Mouse (Mus musculus) heart, adult 11 months (tissue): ENCODE data around the gene Naip2.
"Not testable (repeated sequence)": the region's sequence is repeated elsewhere in the genome, so short reads cannot be mapped to it uniquely, and the experiment has no call there.

Experiments used
- DNase-seq: peaks from one replicate; pipeline ENCODE4 v3.0.0; 2022

Gene Naip2

GRCm38 (mm10) chr13:100201659-100202333 is at the start of gene Naip2:
TSS of gene Naip2 (minus strand) at chr13:100202092.
- peak; percentile 91 for DNase-seq

- peak; percentile 92 for DNase-seq
These were observed 45.1 kb upstream of the Naip2 start for GRCm38 (mm10) chr13:100246896-100247519.

- not testable (repeated sequence) for DNase-seq
These were observed 44.3 kb upstream of the Naip2 start, which contains the start of gene Naip5 for GRCm38 (mm10) chr13:100246223-100246622. TSS of gene Naip5 (minus strand) at chr13:100246323.

GRCm38 (mm10) chr13:100243702-100244101 is 41.8 kb upstream of the Naip2 start:
- peak; percentile 41 for DNase-seq

- DNase-seq = not testable (repeated sequence)
These were observed 11.8 kb upstream of the Naip2 start for GRCm38 (mm10) chr13:100213683-100214082.

GRCm38 (mm10) chr13:100210540-100210939 is 8.6 kb upstream of the Naip2 start:
- peak; percentile 71 for DNase-seq

- no peak for DNase-seq
These were observed 1.4 kb upstream of the Naip2 start for GRCm38 (mm10) chr13:100203319-100203718.

GRCm38 (mm10) chr13:100200778-100201177 is 1.1 kb downstream of the Naip2 start:
- DNase-seq = no peak

- no peak for DNase-seq
These were observed 6.5 kb downstream of the Naip2 start for GRCm38 (mm10) chr13:100195421-100195820.

GRCm38 (mm10) chr13:100183111-100183510 is 18.8 kb downstream of the Naip2 start:
- DNase-seq = not testable (repeated sequence)

GRCm38 (mm10) chr13:100174360-100174759 is 27.5 kb downstream of the Naip2 start:
- not testable (repeated sequence) for DNase-seq

- DNase-seq = peak; percentile 31
These were observed 35.5 kb downstream of the Naip2 start for GRCm38 (mm10) chr13:100166378-100166777.

GRCm38 (mm10) chr13:100162467-100162866 is 39.4 kb downstream of the Naip2 start:
- DNase-seq = not testable (repeated sequence)

- not testable (repeated sequence) for DNase-seq
These were observed 40.6 kb downstream of the Naip2 start for GRCm38 (mm10) chr13:100161171-100161870.

- DNase-seq = no peak
These were observed 45.3 kb downstream of the Naip2 start for GRCm38 (mm10) chr13:100156624-100157023.

GRCm38 (mm10) chr13:100152659-100153058 is 49.2 kb downstream of the Naip2 start:
- peak; percentile 89 for DNase-seq

GRCm38 (mm10) chr13:100141646-100142314 is 60.1 kb downstream of the Naip2 start:
- peak; percentile 76 for DNase-seq

- DNase-seq = peak; percentile 80
These were observed 76.6 kb downstream of the Naip2 start for GRCm38 (mm10) chr13:100125258-100125643.

GRCm38 (mm10) chr13:100124423-100125257 is 77.3 kb downstream of the Naip2 start, which contains the start of gene Smn1:
TSS of gene Smn1 (plus strand) at chr13:100124852.
- DNase-seq = peak; percentile 99

GRCm38 (mm10) chr13:100123970-100124369 is 77.9 kb downstream of the Naip2 start:
- DNase-seq = peak; percentile 77

- peak; percentile 56 for DNase-seq
These were observed 89.5 kb downstream of the Naip2 start for GRCm38 (mm10) chr13:100112218-100112972.
